Mouse (Mus musculus): Measurements from ENCODE around the gene Coil.

Coil gene

GRCm38 (mm10) chr11:89005473-89005872 is 35.4 kb downstream of the Coil start:
- Histone ChIP-seq H3K27me3 (ENCODE audit: control insufficient read depth, insufficient read depth, low read length, poor library complexity, severe bottlenecking) (no peaks in the 10 kb centered on the region), H3K36me3 (ENCODE audit: control insufficient read depth, insufficient read depth, low read length, poor library complexity, severe bottlenecking) (peaks cover 5% of the 10 kb centered on the region)
- no peak for DNase-seq (ENCODE audit: low read depth, low spot score)

GRCm38 (mm10) chr11:89006404-89006803 is 36.4 kb downstream of the Coil start:
- no peaks in the 10 kb centered on the region for H3K27me3 ChIP-seq (ENCODE audit: control insufficient read depth, insufficient read depth, low read length, poor library complexity, severe bottlenecking)
- DNase-seq (ENCODE audit: low read depth, low spot score), result no peak
- H3K36me3 ChIP-seq (ENCODE audit: control insufficient read depth, insufficient read depth, low read length, poor library complexity, severe bottlenecking), result peaks cover 10% of the 10 kb centered on the region

GRCm38 (mm10) chr11:89007582-89007981 is 37.5 kb downstream of the Coil start:
- peaks cover 13% of the 10 kb centered on the region for H3K36me3 ChIP-seq (ENCODE audit: control insufficient read depth, insufficient read depth, low read length, poor library complexity, severe bottlenecking)
- no peak for DNase-seq (ENCODE audit: low read depth, low spot score)
- no peaks in the 10 kb centered on the region for H3K27me3 ChIP-seq (ENCODE audit: control insufficient read depth, insufficient read depth, low read length, poor library complexity, severe bottlenecking)

- no peaks in the 10 kb centered on the region for H3K27me3 ChIP-seq (ENCODE audit: control insufficient read depth, insufficient read depth, low read length, poor library complexity, severe bottlenecking)
- peaks cover 14% of the 10 kb centered on the region for H3K36me3 ChIP-seq (ENCODE audit: control insufficient read depth, insufficient read depth, low read length, poor library complexity, severe bottlenecking)
- no peak for DNase-seq (ENCODE audit: low read depth, low spot score)
Measured at GRCm38 (mm10) chr11:89009066-89009465, 39.0 kb downstream of the Coil start.

- DNase-seq (ENCODE audit: low read depth, low spot score), result no peak
- peaks cover 17% of the 10 kb centered on the region for H3K36me3 ChIP-seq (ENCODE audit: control insufficient read depth, insufficient read depth, low read length, poor library complexity, severe bottlenecking)
- H3K27me3 ChIP-seq (ENCODE audit: control insufficient read depth, insufficient read depth, low read length, poor library complexity, severe bottlenecking), result no peaks in the 10 kb centered on the region
Measured at GRCm38 (mm10) chr11:89009496-89009895, 39.4 kb downstream of the Coil start.

DNA sequence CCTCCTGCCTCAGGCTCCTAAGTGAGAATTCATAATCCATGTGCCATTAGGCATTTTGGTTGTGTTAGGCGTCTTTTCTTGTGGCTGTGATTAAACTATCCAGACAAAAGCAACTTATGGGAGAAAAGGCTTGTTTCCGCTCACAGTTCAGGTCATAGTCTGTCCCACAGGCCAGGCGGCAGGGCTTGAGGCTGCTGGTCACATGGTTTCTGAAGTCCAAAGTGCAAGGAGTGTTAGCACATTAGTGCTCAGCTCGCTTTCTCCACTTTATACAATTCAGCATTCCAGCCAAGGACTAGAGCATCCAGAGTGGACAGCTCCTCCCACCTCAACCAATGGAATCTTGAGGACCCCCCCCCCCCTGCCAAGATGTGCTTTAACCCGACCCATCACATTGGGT is 42.2 kb downstream of the Coil start:
- Histone ChIP-seq H3K27me3 (ENCODE audit: control insufficient read depth, insufficient read depth, low read length, poor library complexity, severe bottlenecking) (no peaks in the 10 kb centered on the region), H3K36me3 (ENCODE audit: control insufficient read depth, insufficient read depth, low read length, poor library complexity, severe bottlenecking) (peaks cover 29% of the 10 kb centered on the region)
- no peak for DNase-seq (ENCODE audit: low read depth, low spot score)

DNA sequence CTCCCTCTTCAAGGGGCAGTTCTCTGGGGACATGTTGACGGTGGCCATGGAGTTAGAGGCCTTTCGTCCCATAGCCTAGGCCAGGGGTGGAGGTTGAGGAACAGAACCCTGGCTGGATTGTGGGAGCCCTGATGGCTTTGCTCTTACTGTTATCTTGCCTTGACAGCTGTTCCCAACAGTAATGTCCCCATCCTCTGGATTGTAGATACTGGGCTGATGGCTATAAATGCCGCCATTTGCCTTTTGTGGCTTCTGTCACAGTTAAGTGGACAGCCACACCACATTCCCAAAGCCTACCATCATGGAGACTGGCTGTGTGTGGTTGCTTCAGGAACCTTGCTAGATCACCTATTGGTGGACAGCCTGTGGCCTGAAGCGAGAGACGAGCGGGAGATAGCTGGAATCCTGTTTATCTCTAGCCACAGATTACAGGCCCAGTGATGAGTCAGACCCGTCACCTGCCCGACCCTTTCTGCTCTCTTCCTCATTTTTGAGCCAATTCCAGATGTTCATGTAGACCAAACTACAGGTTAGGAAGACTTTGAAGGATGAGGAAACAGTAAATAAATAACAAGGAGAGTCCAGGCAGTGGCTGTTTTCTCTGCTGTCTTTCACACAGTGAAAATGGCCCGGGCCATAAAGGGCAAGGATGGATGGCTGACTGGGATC is 47.6 kb downstream of the Coil start:
- no peak for DNase-seq (ENCODE audit: low read depth, low spot score)
- no peaks in the 10 kb centered on the region for H3K27me3 ChIP-seq (ENCODE audit: control insufficient read depth, insufficient read depth, low read length, poor library complexity, severe bottlenecking)

DNA sequence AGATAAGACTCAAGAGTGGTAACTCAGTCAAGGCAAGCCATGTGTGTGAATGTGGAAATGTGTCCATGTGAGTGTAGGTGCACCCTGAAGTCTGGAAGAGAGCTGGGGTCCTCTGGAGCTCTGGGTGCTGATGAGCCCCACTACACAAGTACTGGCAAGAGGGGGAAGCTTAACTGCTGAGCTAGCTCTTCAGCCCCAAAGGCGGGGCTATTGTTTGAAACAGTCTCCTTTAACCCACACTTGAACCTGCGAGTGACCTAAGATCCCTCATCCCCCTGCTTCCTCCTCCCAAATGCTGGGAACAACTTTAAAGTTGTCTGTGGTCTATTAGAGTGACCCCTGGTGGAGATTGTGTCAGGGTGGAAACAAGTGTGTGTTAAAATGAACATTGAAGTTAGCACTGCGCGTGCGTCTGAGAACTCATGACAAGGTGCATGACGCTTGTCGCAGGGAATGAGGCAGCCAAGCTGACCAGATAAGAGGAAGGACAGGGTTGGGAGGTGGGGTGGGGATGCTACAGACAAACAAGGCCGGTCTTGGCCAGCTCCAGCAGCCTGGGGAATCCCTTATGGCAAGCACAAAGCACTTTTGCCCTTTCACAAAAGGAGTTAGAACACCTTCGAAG is 50.7 kb downstream of the Coil start:
- Histone ChIP-seq H3K36me3 (ENCODE audit: control insufficient read depth, insufficient read depth, low read length, poor library complexity, severe bottlenecking) (peaks cover 13% of the 10 kb centered on the region), H3K27me3 (ENCODE audit: control insufficient read depth, insufficient read depth, low read length, poor library complexity, severe bottlenecking) (no peaks in the 10 kb centered on the region)
- peak; percentile 36 for DNase-seq (ENCODE audit: low read depth, low spot score)

More for the DNA sequence above, 47.6 kb downstream of the Coil start:
- peaks cover 24% of the 10 kb centered on the region for H3K36me3 ChIP-seq (ENCODE audit: control insufficient read depth, insufficient read depth, low read length, poor library complexity, severe bottlenecking)

- DNase-seq (ENCODE audit: low read depth, low spot score), result no peak
Measured at GRCm38 (mm10) chr11:89021687-89022086, 51.6 kb downstream of the Coil start.

DNA sequence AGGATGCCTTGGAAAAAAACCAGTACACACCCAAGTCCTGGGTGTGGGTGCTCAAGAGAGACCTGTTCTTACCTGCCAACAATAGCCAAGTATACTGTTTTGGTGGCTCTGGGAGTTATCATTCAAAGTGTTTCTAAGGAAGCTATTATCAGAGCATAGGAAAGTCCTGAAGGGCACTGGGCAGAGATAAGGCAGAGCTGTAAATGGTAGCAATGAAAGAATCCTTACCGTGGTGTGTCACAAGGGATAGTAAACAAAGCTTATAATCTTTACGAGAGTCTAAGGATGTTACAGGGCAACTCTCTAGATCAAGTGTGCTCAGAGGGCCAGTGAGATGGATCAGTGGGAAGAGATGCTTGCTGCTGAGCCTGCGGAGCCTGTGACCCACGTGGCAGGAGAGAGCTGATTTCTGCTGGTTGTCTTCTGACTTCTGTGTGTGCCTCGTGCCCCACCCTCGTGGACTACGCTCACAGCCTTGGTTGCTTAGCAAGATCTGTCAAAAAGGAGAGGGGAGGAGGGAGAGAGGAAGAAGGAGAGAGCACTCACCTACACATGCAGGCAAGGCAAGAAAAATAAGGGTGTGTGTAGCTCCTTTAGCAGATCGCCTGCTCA is 52.2 kb downstream of the Coil start:
- no peak for DNase-seq (ENCODE audit: low read depth, low spot score)
- H3K27me3 ChIP-seq (ENCODE audit: control insufficient read depth, insufficient read depth, low read length, poor library complexity, severe bottlenecking), result no peaks in the 10 kb centered on the region

More at GRCm38 (mm10) chr11:89021687-89022086, 51.6 kb downstream of the Coil start:
- Histone ChIP-seq H3K36me3 (ENCODE audit: control insufficient read depth, insufficient read depth, low read length, poor library complexity, severe bottlenecking) (peaks cover 7% of the 10 kb centered on the region), H3K27me3 (ENCODE audit: control insufficient read depth, insufficient read depth, low read length, poor library complexity, severe bottlenecking) (no peaks in the 10 kb centered on the region)

DNA sequence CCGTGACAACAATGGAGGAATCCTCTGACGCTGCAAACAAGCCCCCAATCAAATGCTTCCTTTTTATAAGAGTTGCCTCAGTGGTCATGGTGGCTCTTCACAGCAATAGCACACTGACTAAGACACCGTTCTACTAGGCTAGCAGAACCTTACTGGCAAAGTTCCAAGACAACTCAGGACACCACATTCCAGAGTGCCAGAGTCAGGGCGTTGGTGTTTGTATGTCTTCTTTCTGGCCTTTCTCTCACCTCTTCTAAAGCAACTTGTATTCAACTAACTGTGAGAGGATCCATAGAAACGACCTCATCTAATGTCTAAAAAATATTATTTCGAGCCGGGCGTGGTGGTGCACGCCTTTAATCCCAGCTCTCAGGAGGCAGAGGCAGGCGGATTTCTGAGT is 53.4 kb downstream of the Coil start:
- DNase-seq (ENCODE audit: low read depth, low spot score), result no peak
- H3K36me3 ChIP-seq (ENCODE audit: control insufficient read depth, insufficient read depth, low read length, poor library complexity, severe bottlenecking), result peaks cover 6% of the 10 kb centered on the region
- no peaks in the 10 kb centered on the region for H3K27me3 ChIP-seq (ENCODE audit: control insufficient read depth, insufficient read depth, low read length, poor library complexity, severe bottlenecking)

More for the DNA sequence above, 52.2 kb downstream of the Coil start:
- peaks cover 6% of the 10 kb centered on the region for H3K36me3 ChIP-seq (ENCODE audit: control insufficient read depth, insufficient read depth, low read length, poor library complexity, severe bottlenecking)

DNA sequence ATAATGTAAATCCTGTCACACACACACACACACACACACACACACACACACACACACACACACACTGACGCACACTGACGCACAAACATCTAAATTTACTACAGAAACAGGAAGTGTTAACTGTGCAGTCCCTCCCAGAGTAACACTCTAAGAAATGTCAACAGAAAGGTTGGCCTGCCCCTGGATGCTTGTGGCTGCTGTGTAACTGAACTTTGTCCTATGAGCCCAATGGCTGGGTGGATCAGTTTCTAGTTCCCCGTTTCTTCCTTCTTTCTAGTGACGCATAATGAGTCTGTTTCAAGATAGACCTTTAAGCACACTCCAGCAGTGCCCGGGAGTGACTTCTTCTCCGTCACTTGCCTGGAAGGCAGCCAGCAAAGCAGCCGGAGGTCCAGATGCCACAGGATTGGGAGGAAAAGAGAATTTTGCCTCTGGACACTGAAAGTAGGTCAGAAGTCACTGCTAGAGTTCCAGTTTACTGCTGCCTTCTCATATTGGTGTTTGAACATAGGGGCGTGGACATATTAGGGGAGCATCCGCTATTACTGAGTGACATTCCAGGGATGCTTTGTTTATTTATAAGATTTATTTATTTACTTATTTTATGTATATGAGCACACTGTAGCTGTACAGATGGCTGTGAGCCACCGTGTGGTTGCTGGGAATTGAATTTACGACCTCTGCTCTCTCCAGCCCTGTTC is 54.3 kb downstream of the Coil start:
- Histone ChIP-seq H3K36me3 (ENCODE audit: control insufficient read depth, insufficient read depth, low read length, poor library complexity, severe bottlenecking) (peaks cover 6% of the 10 kb centered on the region; the same call in 1 of the 2 replicates), H3K27me3 (ENCODE audit: control insufficient read depth, insufficient read depth, low read length, poor library complexity, severe bottlenecking) (no peaks in the 10 kb centered on the region)
- peak; percentile 94 for DNase-seq (ENCODE audit: low read depth, low spot score)

DNA sequence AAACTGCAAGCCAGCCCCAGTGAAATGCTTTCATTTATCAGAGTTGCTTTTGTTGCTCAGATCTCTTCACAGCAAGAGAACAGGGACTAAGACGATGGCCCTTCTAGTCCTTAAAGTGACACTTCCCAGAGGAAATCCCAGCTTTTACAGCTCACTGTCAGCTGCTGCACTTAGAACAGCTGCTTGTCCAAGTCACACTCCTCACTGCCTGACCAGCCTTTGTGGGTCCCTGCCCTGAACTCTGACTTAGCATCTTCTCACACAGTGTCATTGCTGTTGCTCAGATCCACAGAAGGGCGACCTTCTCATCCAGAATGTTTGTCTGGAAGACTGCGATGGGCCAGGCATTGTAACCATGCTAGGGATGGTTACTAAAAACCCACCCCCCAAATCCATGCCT is 55.6 kb downstream of the Coil start:
- DNase-seq (ENCODE audit: low read depth, low spot score), result no peak
- Histone ChIP-seq H3K27me3 (ENCODE audit: control insufficient read depth, insufficient read depth, low read length, poor library complexity, severe bottlenecking) (no peaks in the 10 kb centered on the region), H3K36me3 (ENCODE audit: control insufficient read depth, insufficient read depth, low read length, poor library complexity, severe bottlenecking) (peaks cover 4% of the 10 kb centered on the region; the same call in 1 of the 2 replicates)

DNA sequence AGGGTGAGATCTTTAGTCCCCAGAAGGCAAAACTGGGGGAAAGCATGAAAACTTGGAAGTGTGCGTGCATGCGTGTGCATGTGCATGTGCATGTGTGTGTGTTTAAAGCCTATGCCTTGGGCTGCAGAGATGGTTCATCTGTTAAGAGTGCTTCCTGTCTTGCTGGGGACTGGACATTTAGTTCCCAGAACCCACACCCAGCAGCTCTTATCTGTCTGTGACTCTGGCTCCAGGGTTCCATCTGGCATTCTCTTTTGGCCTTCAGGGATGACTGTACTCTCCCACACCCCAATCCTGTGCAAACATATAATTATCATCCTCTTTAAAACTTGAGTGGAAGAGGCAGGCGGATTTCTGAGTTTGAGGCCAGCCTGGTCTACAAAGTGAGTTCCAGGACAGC is 56.1 kb downstream of the Coil start:
- H3K36me3 ChIP-seq (ENCODE audit: control insufficient read depth, insufficient read depth, low read length, poor library complexity, severe bottlenecking), result peaks cover 4% of the 10 kb centered on the region; the same call in 1 of the 2 replicates
- no peak for DNase-seq (ENCODE audit: low read depth, low spot score)
- H3K27me3 ChIP-seq (ENCODE audit: control insufficient read depth, insufficient read depth, low read length, poor library complexity, severe bottlenecking), result no peaks in the 10 kb centered on the region

DNA sequence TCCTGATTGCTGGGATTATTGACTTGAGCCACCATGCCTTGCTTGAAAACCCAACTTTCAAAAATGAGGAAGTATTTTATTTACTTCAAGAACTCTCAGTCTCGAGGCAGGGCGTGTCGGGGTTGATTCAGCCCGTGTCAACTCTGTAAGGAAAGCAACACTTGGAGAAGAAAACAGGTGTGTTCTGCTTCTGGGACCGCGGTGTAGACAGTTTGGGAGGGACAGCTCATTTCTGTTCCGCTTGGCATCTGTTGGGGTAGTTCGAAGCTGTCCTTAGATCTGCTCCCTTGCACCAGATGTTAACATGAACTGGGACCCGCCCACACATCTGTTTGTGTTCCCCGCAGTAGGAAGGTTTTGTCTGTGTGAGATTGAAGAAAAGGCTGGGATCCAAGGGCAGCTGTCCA is 57.9 kb downstream of the Coil start:
- Histone ChIP-seq H3K36me3 (ENCODE audit: control insufficient read depth, insufficient read depth, low read length, poor library complexity, severe bottlenecking) (no peaks in the 10 kb centered on the region), H3K27me3 (ENCODE audit: control insufficient read depth, insufficient read depth, low read length, poor library complexity, severe bottlenecking) (no peaks in the 10 kb centered on the region)
- peak; percentile 86 for DNase-seq (ENCODE audit: low read depth, low spot score)

Data from splenic B cell, adult 2 months (primary cell).